Mouse (Mus musculus): Measurements from ENCODE around the gene Amigo3.

Gene Amigo3

GRCm38 (mm10) chr9:108085261-108085660 lies 32.3 kb downstream of the Amigo3 start:
- no peak for DNase-seq (ENCODE audit: low spot score)

GRCm38 (mm10) chr9:108090611-108091120 lies 37.7 kb downstream of the Amigo3 start:
- no peak for DNase-seq (ENCODE audit: low spot score)

- no peak for DNase-seq (ENCODE audit: low spot score)
Measured at GRCm38 (mm10) chr9:108093586-108093985, 40.6 kb downstream of the Amigo3 start.

GRCm38 (mm10) chr9:108094184-108094941 lies 41.4 kb downstream of the Amigo3 start, which contains the start of gene Apeh:
Gene Apeh (minus strand): TSS chr9:108094606.
- DNase-seq (ENCODE audit: low spot score), result peak; percentile 94

- no peak for DNase-seq (ENCODE audit: low spot score)
Measured at GRCm38 (mm10) chr9:108094998-108095411, 42.0 kb downstream of the Amigo3 start.

GRCm38 (mm10) chr9:108095518-108095917 lies 42.6 kb downstream of the Amigo3 start:
- DNase-seq (ENCODE audit: low spot score), result no peak

- no peak for DNase-seq (ENCODE audit: low spot score)
Measured at GRCm38 (mm10) chr9:108095949-108096712, 43.2 kb downstream of the Amigo3 start.

GRCm38 (mm10) chr9:108099619-108100018 lies 46.7 kb downstream of the Amigo3 start:
- no peak for DNase-seq (ENCODE audit: low spot score)

- no peak for DNase-seq (ENCODE audit: low spot score)
Measured at GRCm38 (mm10) chr9:108104766-108105548, 52.0 kb downstream of the Amigo3 start.
